Mouse (Mus musculus) E14TG2a.4 (cell line): ENCODE data around the gene Igsf21.

ENCODE experiments used
- CTCF ChIP-seq: conservative IDR thresholded peaks from 2 replicates; pipeline ENCODE4 v1.5.1; 2014; ENCODE audit warnings: low read length
- NANOG ChIP-seq: IDR thresholded peaks from 2 replicates; pipeline ENCODE4 v1.6.1; 2014; ENCODE audit warnings: borderline replicate concordance, low read length, mixed read lengths
- POU5F1 ChIP-seq: IDR thresholded peaks from 2 replicates; pipeline ENCODE4 v1.6.1; 2014; ENCODE audit warnings: low read length, borderline replicate concordance

GRCm38 (mm10) chr4:140235361-140236153 is 11.0 kb downstream of the Igsf21 start:
- no peak for TF ChIP-seq CTCF
- no peak for TF ChIP-seq NANOG
- TF ChIP-seq POU5F1: no peak
